Mouse (Mus musculus) thymus, adult 2 months (tissue): Measurements from ENCODE around the gene 5830411N06Rik. TPM values are rescaled to one million over a fixed set of nuclear protein-coding genes. Genes with fewer than 3 reads are reported as not detected.

ENCODE experiments used
- DNase-seq: peaks from one replicate; pipeline ENCODE4 v3.0.0; 2021
- H3K27ac ChIP-seq: fragments of 200-500 bp; 2 replicates; pipeline ENCODE4 v1.5.1; 2012; ENCODE audit warnings: low read length, control low read depth; ENCODE audit not compliant: control insufficient read depth, insufficient read depth
- H3K27me3 ChIP-seq: fragments of 200-500 bp; 2 replicates; pipeline ENCODE4 v1.6.1; 2012; ENCODE audit warnings: mild to moderate bottlenecking, low read length, moderate library complexity, mixed read lengths; ENCODE audit not compliant: control insufficient read depth, insufficient read depth
- H3K36me3 ChIP-seq: fragments of 200-500 bp; 2 replicates; pipeline ENCODE4 v1.6.1; 2012; ENCODE audit warnings: mild to moderate bottlenecking, low read length, moderate library complexity; ENCODE audit not compliant: control insufficient read depth, insufficient read depth
- H3K4me1 ChIP-seq: fragments of 200-500 bp; replicated peaks from 2 replicates; pipeline ENCODE4 v1.6.1; 2012; ENCODE audit warnings: low read length; ENCODE audit not compliant: control insufficient read depth, insufficient read depth
- H3K4me3 ChIP-seq: fragments of 200-500 bp; 2 replicates; pipeline ENCODE4 v1.5.1; 2012; ENCODE audit warnings: mild to moderate bottlenecking, low read length, control low read depth, moderate library complexity; ENCODE audit not compliant: control insufficient read depth, insufficient read depth
- CTCF ChIP-seq: fragments of 200-500 bp; IDR thresholded peaks from 2 replicates; pipeline ENCODE4 v1.5.1; 2012; ENCODE audit warnings: mild to moderate bottlenecking, control low read depth, low read length, moderate library complexity, borderline replicate concordance; ENCODE audit not compliant: control insufficient read depth, poor library complexity, insufficient read depth; ENCODE audit errors: extremely low read depth
- POLR2A ChIP-seq: fragments of 200-500 bp; IDR thresholded peaks from 2 replicates; pipeline ENCODE4 v1.6.1; 2012; ENCODE audit warnings: mild to moderate bottlenecking, low read length, control low read depth, moderate library complexity; ENCODE audit not compliant: control insufficient read depth, poor library complexity, insufficient read depth; ENCODE audit errors: extremely low read depth
- WGBS: fragments of 180-500 bp; shearing (Covaris S2); methylation state at CpG from one replicate; pipeline ENCODE4 v1.1.7; 2018; 5-methylcytosine and 5-hydroxymethylcytosine counted together
- polyA plus RNA-seq: library from polyadenylated mRNA; depleted of rRNA; stranded (reverse); fragments of >200 nt; gene quantifications from 2 replicates; pipeline ENCODE4 v1.2.3, GENCODE M21; 2012

5830411N06Rik gene
- polyA plus RNA-seq, 1 experiment: 23.9 TPM

GRCm38 (mm10) chr7:140217967-140218366 lies 29.1 kb upstream of the 5830411N06Rik start, which contains the start of gene Cd163l1:
Gene Cd163l1 (plus strand): TSS chr7:140218267.
- H3K36me3 ChIP-seq: no peaks in the 10 kb centered on the region
- no peaks in the 10 kb centered on the region for H3K27me3 ChIP-seq
- TF ChIP-seq POLR2A (no peak), CTCF (no peak)
- DNase-seq: no peak
- H3K27ac ChIP-seq: no peak within 1 kb of the TSS
- WGBS: 95% methylated on average over 2 of the region's 2 CpGs
- H3K4me1 ChIP-seq: peaks cover 8% of the 10 kb centered on the region
- H3K4me3 ChIP-seq: no peak within 1 kb of the TSS

- no peaks in the 10 kb centered on the region for H3K36me3 ChIP-seq
- DNase-seq: no peak
- no peak overlapping the region for H3K27ac ChIP-seq
- no peaks in the 10 kb centered on the region for H3K27me3 ChIP-seq
- WGBS: 8% methylated on average over 1 of the region's 1 CpGs
- TF ChIP-seq CTCF: no peak
- TF ChIP-seq POLR2A: no peak
- H3K4me3 ChIP-seq: no peak overlapping the region
- peaks cover under 1% of the 10 kb centered on the region for H3K4me1 ChIP-seq
These were observed 27.8 kb upstream of the 5830411N06Rik start for GRCm38 (mm10) chr7:140219268-140219667.

GRCm38 (mm10) chr7:140220375-140220774 lies 26.7 kb upstream of the 5830411N06Rik start:
- Histone ChIP-seq H3K27ac (no peak overlapping the region), H3K36me3 (no peaks in the 10 kb centered on the region), H3K27me3 (no peaks in the 10 kb centered on the region), H3K4me3 (no peak overlapping the region), H3K4me1 (no peaks in the 10 kb centered on the region)
- WGBS: 94% methylated on average over 4 of the region's 4 CpGs
- TF ChIP-seq POLR2A (no peak), CTCF (no peak)
- DNase-seq: no peak

- Histone ChIP-seq H3K27ac (no peak overlapping the region), H3K4me3 (no peak overlapping the region), H3K27me3 (no peaks in the 10 kb centered on the region), H3K4me1 (no peaks in the 10 kb centered on the region), H3K36me3 (no peaks in the 10 kb centered on the region)
- no peak for DNase-seq
- WGBS: 93% methylated on average over 13 of the region's 13 CpGs
- TF ChIP-seq CTCF: no peak
- TF ChIP-seq POLR2A: no peak
These were observed 22.9 kb upstream of the 5830411N06Rik start for GRCm38 (mm10) chr7:140224209-140224608.

- no peaks in the 10 kb centered on the region for H3K4me1 ChIP-seq
- no peak for DNase-seq
These were observed 18.6 kb upstream of the 5830411N06Rik start for GRCm38 (mm10) chr7:140228476-140228875.

GRCm38 (mm10) chr7:140231026-140231425 lies 16.1 kb upstream of the 5830411N06Rik start:
- no peaks in the 10 kb centered on the region for H3K27me3 ChIP-seq
- no peak for TF ChIP-seq CTCF
- no peak for TF ChIP-seq POLR2A
- H3K4me1 ChIP-seq: no peaks in the 10 kb centered on the region
- H3K4me3 ChIP-seq: no peak overlapping the region
- DNase-seq: no peak
- WGBS: 88% methylated on average over 2 of the region's 2 CpGs
- H3K27ac ChIP-seq: no peak overlapping the region
- no peaks in the 10 kb centered on the region for H3K36me3 ChIP-seq

More at GRCm38 (mm10) chr7:140228476-140228875, 18.6 kb upstream of the 5830411N06Rik start:
- H3K27me3 ChIP-seq: no peaks in the 10 kb centered on the region
- H3K4me3 ChIP-seq: no peak overlapping the region
- no peaks in the 10 kb centered on the region for H3K36me3 ChIP-seq
- H3K27ac ChIP-seq: no peak overlapping the region
- 73% methylated on average over 13 of the region's 13 CpGs for WGBS
- TF ChIP-seq CTCF (no peak), POLR2A (no peak)

- no peak for DNase-seq
- H3K36me3 ChIP-seq: no peaks in the 10 kb centered on the region
- WGBS: 93% methylated on average over 3 of the region's 3 CpGs
- H3K27me3 ChIP-seq: no peaks in the 10 kb centered on the region
- no peak overlapping the region for H3K4me3 ChIP-seq
- no peaks in the 10 kb centered on the region for H3K4me1 ChIP-seq
- no peak for TF ChIP-seq POLR2A
- no peak for TF ChIP-seq CTCF
- H3K27ac ChIP-seq: no peak overlapping the region
These were observed 13.4 kb upstream of the 5830411N06Rik start for GRCm38 (mm10) chr7:140233696-140234095.
